Mouse (Mus musculus) kidney, postnatal 0 days (tissue): ENCODE data around the gene Sox15. TPM values are rescaled to one million over a fixed set of nuclear protein-coding genes. Genes with fewer than 3 reads are reported as not detected.
A peak's percentile ranks its signal among the peaks of the same experiment; 100 is the strongest.

Experiments
- ATAC-seq: fragments of 200-750 bp; cut with Nextera tagmentation; replicated peaks from 2 replicates; pipeline ENCODE4 v1.8.0; 2017; ENCODE audit warnings: low read depth, moderate number of reproducible peaks, moderate TSS enrichment, moderate library complexity; ENCODE audit not compliant: low FRiP score
- DNase-seq: peaks from one replicate; pipeline ENCODE4 v3.0.0-alpha.2; 2016; ENCODE audit warnings: low spot score
- H3K27ac ChIP-seq: fragments of 300-500 bp; sonication (generic); 2 replicates; pipeline ENCODE4 v1.5.1; 2014; ENCODE audit warnings: mild to moderate bottlenecking
- H3K27me3 ChIP-seq: fragments of 300-500 bp; sonication (generic); 2 replicates; pipeline ENCODE4 v1.6.1; 2014; ENCODE audit warnings: low read length, mixed read lengths; ENCODE audit not compliant: insufficient read depth
- H3K36me3 ChIP-seq: fragments of 300-500 bp; sonication (generic); 2 replicates; pipeline ENCODE4 v1.6.1; 2014; ENCODE audit warnings: low read length, mixed read lengths; ENCODE audit not compliant: insufficient read depth
- H3K4me1 ChIP-seq: fragments of 300-500 bp; sonication (generic); replicated peaks from 2 replicates; pipeline ENCODE4 v1.6.1; 2014; ENCODE audit warnings: antibody characterized with exemption, low read length, mixed read lengths; ENCODE audit not compliant: insufficient read depth
- H3K4me2 ChIP-seq: fragments of 300-500 bp; sonication (generic); 2 replicates; pipeline ENCODE4 v1.6.1; 2014; ENCODE audit warnings: mild to moderate bottlenecking, low read length, moderate library complexity, mixed read lengths
- H3K4me3 ChIP-seq: fragments of 300-500 bp; sonication (generic); replicated peaks from 2 replicates; pipeline ENCODE4 v1.5.1; 2014; ENCODE audit warnings: low read depth, low read length
- H3K9ac ChIP-seq: fragments of 300-500 bp; sonication (generic); 2 replicates; pipeline ENCODE4 v1.6.1; 2014; ENCODE audit warnings: low read depth, low read length
- H3K9me3 ChIP-seq: fragments of 300-500 bp; sonication (generic); replicated peaks from 2 replicates; pipeline ENCODE4 v1.6.1; 2016; ENCODE audit warnings: low read length, inconsistent platforms, mixed read lengths
- CTCF ChIP-seq: IDR thresholded peaks from 2 replicates; pipeline ENCODE4 v1.5.1; 2016; ENCODE audit warnings: antibody characterized with exemption, low read depth, mild to moderate bottlenecking, moderate library complexity
- WGBS: fragments of 180-500 bp; shearing (Covaris S2); extraction: QIAGEN DNeasy Blood & Tissue Kit; methylation state at CpG from one replicate; pipeline ENCODE4 v1.1.7; 2014; 5-methylcytosine and 5-hydroxymethylcytosine counted together
- polyA plus RNA-seq: library from polyadenylated mRNA; unstranded; fragments of >200 nt; fragmentation: Nextera tagmentation; extraction: Ambion mirVana; gene quantifications from 2 replicates; pipeline ENCODE4 v1.2.1, GENCODE M21; 2015

The Sox15 gene
- polyA plus RNA-seq, 1 experiment from 2014 or later: 0.28 TPM

GRCm38 (mm10) chr11:69670786-69671725 lies 15.9 kb downstream of the Sox15 start:
- Histone ChIP-seq H3K4me2 (peak overlapping the region; percentile 68), H3K4me3 (peak overlapping the region; percentile 99), H3K9me3 (no peaks in the 10 kb centered on the region), H3K27ac (peak overlapping the region; percentile 99), H3K27me3 (no peaks in the 10 kb centered on the region), H3K9ac (peak overlapping the region; percentile 99), H3K4me1 (peaks cover 9% of the 10 kb centered on the region; the same call in 1 of the 2 replicates), H3K36me3 (peaks cover 47% of the 10 kb centered on the region)
- under 1% methylated on average over 61 of the region's 61 CpGs for WGBS
- ATAC-seq (peak; percentile 78), DNase-seq (peak; percentile 98)
- no peak for TF ChIP-seq CTCF

DNA sequence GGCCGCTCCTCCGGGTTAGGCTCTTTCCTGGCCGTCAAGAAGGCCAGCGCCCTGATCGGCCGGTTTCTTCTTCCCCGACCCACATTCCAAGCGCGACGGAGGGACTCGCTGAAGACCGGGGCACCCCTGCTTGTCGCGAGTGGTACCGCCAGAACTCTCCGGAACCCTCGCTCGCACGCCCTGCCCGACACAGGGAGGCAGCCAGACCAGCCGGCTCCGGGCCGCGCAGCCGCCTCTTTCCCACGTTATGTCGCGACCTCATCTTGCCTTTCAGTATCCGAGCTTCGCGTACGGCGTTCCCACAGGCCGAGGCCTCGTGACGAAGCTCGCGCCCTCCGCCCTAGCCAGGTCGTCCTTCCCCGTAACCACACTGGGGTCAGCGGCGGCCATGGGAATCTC lies 16.6 kb downstream of the Sox15 start:
- peak overlapping the region; percentile 99 for H3K9ac ChIP-seq
- H3K4me3 ChIP-seq: peak overlapping the region; percentile 99
- peaks cover 49% of the 10 kb centered on the region for H3K36me3 ChIP-seq
- TF ChIP-seq CTCF: no peak
- H3K27me3 ChIP-seq: no peaks in the 10 kb centered on the region
- peak overlapping the region; percentile 99 for H3K27ac ChIP-seq
- peak overlapping the region; percentile 68 for H3K4me2 ChIP-seq
- no peaks in the 10 kb centered on the region for H3K9me3 ChIP-seq
- DNase-seq: no peak
- ATAC-seq: peak; percentile 9; the same call in 1 of the 2 replicates
- under 1% methylated on average over 43 of the region's 43 CpGs for WGBS
- H3K4me1 ChIP-seq: peaks cover 9% of the 10 kb centered on the region; the same call in 1 of the 2 replicates

GRCm38 (mm10) chr11:69672211-69672706 lies 17.1 kb downstream of the Sox15 start, which contains the start of gene Eif4a1:
Gene Eif4a1, minus strand, starts transcription at chr11:69672423.
- H3K9me3 ChIP-seq: no peaks in the 10 kb centered on the region
- H3K27me3 ChIP-seq: no peaks in the 10 kb centered on the region
- H3K27ac ChIP-seq: peak within 1 kb of the TSS; percentile 99
- H3K4me2 ChIP-seq: peak within 1 kb of the TSS; percentile 68
- H3K36me3 ChIP-seq: peaks cover 50% of the 10 kb centered on the region
- H3K9ac ChIP-seq: peak within 1 kb of the TSS; percentile 99
- peak; percentile 14; the same call in 1 of the 2 replicates for TF ChIP-seq CTCF
- WGBS: 0% methylated on average over 36 of the region's 36 CpGs
- peak within 1 kb of the TSS; percentile 99 for H3K4me3 ChIP-seq
- peak; percentile 94 for ATAC-seq
- H3K4me1 ChIP-seq: peaks cover 9% of the 10 kb centered on the region; the same call in 1 of the 2 replicates
- peak; percentile 100 for DNase-seq

GRCm38 (mm10) chr11:69679144-69679543 lies 24.0 kb downstream of the Sox15 start:
- peaks cover 5% of the 10 kb centered on the region; the same call in 1 of the 2 replicates for H3K4me1 ChIP-seq
- WGBS: 100% methylated on average over 2 of the region's 2 CpGs
- DNase-seq: no peak
- H3K9ac ChIP-seq: no peak overlapping the region
- H3K9me3 ChIP-seq: no peaks in the 10 kb centered on the region
- no peak overlapping the region for H3K4me2 ChIP-seq
- H3K36me3 ChIP-seq: peaks cover 34% of the 10 kb centered on the region
- ATAC-seq: no peak
- H3K27ac ChIP-seq: no peak overlapping the region
- TF ChIP-seq CTCF: no peak
- H3K27me3 ChIP-seq: no peaks in the 10 kb centered on the region
- H3K4me3 ChIP-seq: no peak overlapping the region

- no peak for TF ChIP-seq CTCF
- no peak overlapping the region for H3K9ac ChIP-seq
- peaks cover 27% of the 10 kb centered on the region for H3K36me3 ChIP-seq
- H3K27me3 ChIP-seq: no peaks in the 10 kb centered on the region
- ATAC-seq (no peak), DNase-seq (no peak)
- no peak overlapping the region for H3K27ac ChIP-seq
- peaks cover 10% of the 10 kb centered on the region; the same call in 1 of the 2 replicates for H3K4me1 ChIP-seq
- H3K4me3 ChIP-seq: no peak overlapping the region; the same call in 1 of the 2 replicates
- 88% methylated on average over 30 of the region's 30 CpGs for WGBS
- peak overlapping the region; percentile 90 for H3K4me2 ChIP-seq
- no peaks in the 10 kb centered on the region for H3K9me3 ChIP-seq
These were observed 25.2 kb downstream of the Sox15 start for GRCm38 (mm10) chr11:69680136-69680855.
